Comparison of ENCODE assay signal across 8 mouse cellular contexts in the genomic region with DNA sequence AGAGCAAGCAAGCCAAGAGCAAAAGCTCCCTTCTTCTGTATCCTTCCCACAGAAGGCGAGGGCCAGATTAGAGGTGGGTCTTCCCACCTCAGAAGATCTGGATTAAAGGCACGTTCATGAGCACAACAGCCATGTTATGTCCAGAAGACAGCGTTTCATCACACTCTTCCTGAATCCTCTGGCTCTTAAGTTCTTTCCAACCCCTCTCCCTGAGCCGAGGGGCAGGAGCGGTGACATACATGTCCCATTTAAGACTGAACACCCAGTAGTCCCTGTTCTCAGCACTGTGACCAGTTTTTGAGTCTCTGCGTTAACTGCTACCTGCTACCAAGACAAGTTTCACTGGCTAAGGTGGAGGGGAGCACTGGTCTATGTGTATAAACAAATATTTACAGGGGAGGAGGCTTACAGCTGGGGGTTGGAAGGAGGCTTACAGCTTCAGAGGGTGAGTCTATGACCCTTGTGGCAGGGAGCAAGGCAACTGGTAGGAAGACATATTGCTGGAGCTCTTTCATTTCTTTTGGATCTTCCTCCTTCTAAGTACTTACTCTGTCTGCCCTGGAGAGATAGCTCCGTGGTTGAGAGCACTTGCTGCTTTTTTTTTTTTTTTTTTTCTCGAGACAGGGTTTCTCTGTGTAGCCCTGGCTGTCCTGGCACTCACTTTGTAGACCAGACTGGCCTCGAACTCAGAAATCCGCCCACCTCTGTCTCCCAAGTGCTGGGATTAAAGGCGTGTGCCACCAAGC. TPM values are rescaled to one million over a fixed set of nuclear protein-coding genes. Genes with fewer than 3 reads are reported as not detected.
DNase-seq lines count a peak whose midpoint lies in the region; ATAC-seq and TF ChIP-seq lines count a peak whose summit lies in the region.

Gene Atp13a3 (minus strand): TSS at position 51 of the 746 bp plus-strand sequence.

- no peaks in the 10 kb centered on the region for H3K9me3 ChIP-seq in lung, embryonic 15.5 days
- no peaks in the 10 kb centered on the region for H3K9me3 ChIP-seq in limb, embryonic 11.5 days (ENCODE audit: control insufficient read depth, low read length)
- no peaks in the 10 kb centered on the region for H3K9me3 ChIP-seq in hindbrain, embryonic 13.5 days

- H3K27me3 ChIP-seq in lung, embryonic 15.5 days, result no peaks in the 10 kb centered on the region
- H3K27me3 ChIP-seq in limb, embryonic 11.5 days (ENCODE audit: control insufficient read depth, insufficient read depth, low read length), result no peaks in the 10 kb centered on the region
- H3K27me3 ChIP-seq in hindbrain, embryonic 13.5 days, result no peaks in the 10 kb centered on the region

- WGBS in lung, embryonic 15.5 days, result 71% methylated on average over 11 of the region's 11 CpGs
- WGBS in limb, embryonic 11.5 days, result 73% methylated on average over 11 of the region's 11 CpGs
- WGBS in hindbrain, embryonic 13.5 days, result 78% methylated on average over 11 of the region's 11 CpGs

- H3K4me2 ChIP-seq in lung, embryonic 15.5 days, result no peak within 1 kb of the TSS
- H3K4me2 ChIP-seq in limb, embryonic 11.5 days (ENCODE audit: low read depth, severe bottlenecking), result no peak within 1 kb of the TSS
- no peak within 1 kb of the TSS for H3K4me2 ChIP-seq in hindbrain, embryonic 13.5 days

- H3K27ac ChIP-seq in lung, embryonic 15.5 days, result no peak within 1 kb of the TSS
- no peak within 1 kb of the TSS for H3K27ac ChIP-seq in limb, embryonic 11.5 days (replicated peaks; ENCODE audit: low read depth, low read length)
- H3K27ac ChIP-seq in hindbrain, embryonic 13.5 days, result no peak within 1 kb of the TSS

- no peaks in the 10 kb centered on the region for H3K36me3 ChIP-seq in lung, embryonic 15.5 days
- H3K36me3 ChIP-seq in limb, embryonic 11.5 days (ENCODE audit: control insufficient read depth, insufficient read depth, low read length), result no peaks in the 10 kb centered on the region
- H3K36me3 ChIP-seq in hindbrain, embryonic 13.5 days, result no peaks in the 10 kb centered on the region

- TF ChIP-seq POLR2A in brain, embryonic 14.5 days (IDR thresholded peaks at IDR 0.05; ENCODE audit: borderline replicate concordance, extremely low read depth, insufficient read depth, insufficient read length, poor library complexity, severe bottlenecking), result no peak

- no peak for TF ChIP-seq CTCF in brain, embryonic 14.5 days (IDR thresholded peaks at IDR 0.05; ENCODE audit: borderline replicate concordance, extremely low read depth, insufficient read depth, insufficient read length)

- H3K9ac ChIP-seq in lung, embryonic 15.5 days, result no peak within 1 kb of the TSS
- H3K9ac ChIP-seq in limb, embryonic 11.5 days (ENCODE audit: low read length), result no peak within 1 kb of the TSS
- H3K9ac ChIP-seq in hindbrain, embryonic 13.5 days, result no peak within 1 kb of the TSS

- no peak within 1 kb of the TSS for H3K4me3 ChIP-seq in lung, embryonic 15.5 days
- no peak within 1 kb of the TSS for H3K4me3 ChIP-seq in limb, embryonic 11.5 days (ENCODE audit: low read depth, low read length)
- H3K4me3 ChIP-seq in hindbrain, embryonic 13.5 days, result no peak within 1 kb of the TSS

- no peaks in the 10 kb centered on the region for H3K4me1 ChIP-seq in lung, embryonic 15.5 days
- H3K4me1 ChIP-seq in limb, embryonic 11.5 days (ENCODE audit: control insufficient read depth, insufficient read depth, low read length), result no peaks in the 10 kb centered on the region
- H3K4me1 ChIP-seq in hindbrain, embryonic 13.5 days (replicated peaks), result no peaks in the 10 kb centered on the region

- ATAC-seq in lung, embryonic 15.5 days (ENCODE audit: borderline replicate concordance, extremely low read depth, low FRiP score, low TSS enrichment), result no peak
- no peak for ATAC-seq in granulocyte monocyte progenitor cell, adult 5-6 weeks (replicated peaks; ENCODE audit: poor library complexity, severe bottlenecking)
- ATAC-seq in limb, embryonic 11.5 days (ENCODE audit: insufficient number of reproducible peaks, low FRiP score, low TSS enrichment, low read depth), result no peak
- no peak for ATAC-seq in hindbrain, embryonic 13.5 days (ENCODE audit: low FRiP score)

- no peak for DNase-seq in lung, postnatal 36 days
- no peak for DNase-seq in brain, embryonic 14.5 days (ENCODE audit: low read depth)
- no peak for DNase-seq in limb, embryonic 11.5 days (ENCODE audit: low spot score)
- DNase-seq in spleen, postnatal 36 days (ENCODE audit: low spot score in 2 of 2), result no peak
- no peak for DNase-seq in spleen, adult 12 weeks (ENCODE audit: low spot score)

RNA-seq across cellular contexts. Expression of gene Atp13a3, which starts in this region (rescaled TPM):
- polyA plus RNA-seq in lung, embryonic 15.5 days (2015; fragmentation: Nextera tagmentation; extraction: Ambion mirVana), result 12.4 and 13.5 TPM in 2 replicates
- polyA plus RNA-seq in brain, embryonic 14.5 days (2012; rRNA removed), result 28.6 and 33.0 TPM in 2 replicates
- 87.1 and 94.5 TPM in 2 replicates for total RNA-seq in granulocyte monocyte progenitor cell, adult 5-6 weeks (2014; fragmentation: Nextera tagmentation)
- total RNA-seq in granulocyte monocyte progenitor cell, adult 5-6 weeks (2017), result 74.9 and 93.0 TPM in 2 replicates
- polyA plus RNA-seq in limb, embryonic 11.5 days (2014; fragmentation: Nextera tagmentation; extraction: Ambion mirVana), result 13.6 and 14.1 TPM in 2 replicates
- 7.4 and 7.5 TPM in 2 replicates for polyA plus RNA-seq in hindbrain, embryonic 13.5 days (2015; fragmentation: Nextera tagmentation; extraction: Ambion mirVana)
